Mouse (Mus musculus) olfactory bulb, adult 2 months (tissue): ENCODE data around the gene Rnf144b.

ENCODE experiments used
- CTCF ChIP-seq: fragments of 200-500 bp; IDR thresholded peaks from 2 replicates; pipeline ENCODE4 v1.5.1; 2012; ENCODE audit warnings: low read depth, mild to moderate bottlenecking, low read length, moderate library complexity; ENCODE audit not compliant: insufficient read depth
- POLR2A ChIP-seq: fragments of 200-500 bp; IDR thresholded peaks from 2 replicates; pipeline ENCODE4 v1.6.1; 2012; ENCODE audit warnings: mild to moderate bottlenecking, low read depth, low read length, moderate library complexity; ENCODE audit not compliant: insufficient read depth

- TF ChIP-seq CTCF (no peak), POLR2A (no peak)
These were observed 139.5 kb downstream of the Rnf144b start for GRCm38 (mm10) chr13:47261961-47262360.
